Mouse (Mus musculus): ENCODE measurements at regions not wholly inside any gene's neighbourhood (a gene's known extent, or its start where the extent isn't known, plus 50 kb on each side); places are given as distances from the start of the nearest gene placed in this dataset.

GRCm38 (mm10) chr10:9569277-9569676 is 105.7 kb downstream of the Samd5 start:
- DNase-seq (ENCODE audit: low spot score in 2 of 2), result no peak

- no peak for DNase-seq (ENCODE audit: low spot score in 2 of 2)
Measured at GRCm38 (mm10) chr10:9557517-9558065, 117.4 kb downstream of the Samd5 start.

- DNase-seq (ENCODE audit: low spot score in 2 of 2), result no peak
Measured at GRCm38 (mm10) chr10:9557092-9557491, 117.9 kb downstream of the Samd5 start.

- DNase-seq (ENCODE audit: low spot score in 2 of 2), result no peak
Measured at GRCm38 (mm10) chr10:9553946-9554345, 121.1 kb downstream of the Samd5 start.

DNA sequence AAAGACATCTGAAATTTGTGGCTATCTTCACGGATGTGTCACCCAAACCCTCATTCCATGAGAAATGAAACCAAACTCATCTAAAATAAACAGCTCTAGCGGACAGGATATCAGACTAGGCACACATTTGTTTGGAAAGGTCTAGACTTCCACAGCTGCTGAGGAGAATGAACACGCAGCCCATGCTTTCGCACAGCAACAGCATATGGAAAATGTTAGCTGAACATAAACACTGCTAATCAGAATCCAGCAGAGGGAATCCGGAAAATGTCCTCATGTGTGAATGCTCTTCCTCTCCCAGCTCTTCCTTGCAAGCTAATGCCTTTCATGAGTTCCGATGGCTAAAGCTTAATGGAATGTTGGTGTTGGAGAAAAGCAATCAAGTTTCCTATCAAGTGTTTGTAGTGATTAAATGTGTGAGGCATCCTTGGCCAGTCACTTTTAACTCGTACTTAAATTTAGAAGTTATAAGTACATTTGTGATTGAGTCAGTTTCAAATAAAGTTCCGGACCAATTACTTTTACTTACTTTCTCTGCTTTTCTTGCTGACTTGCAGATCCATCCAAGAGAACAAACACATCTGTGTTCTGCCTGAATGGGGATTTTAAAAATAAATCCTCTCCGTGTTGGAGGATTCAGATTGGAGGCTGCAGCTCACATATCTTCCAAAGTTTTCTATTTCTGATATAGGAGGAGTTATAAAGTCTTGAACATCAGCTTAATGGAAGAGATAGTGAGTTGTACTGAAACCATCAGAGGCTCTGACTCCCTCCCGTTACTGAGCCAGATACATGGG is 124.9 kb downstream of the Samd5 start:
- DNase-seq (ENCODE audit: low spot score in 2 of 2), result no peak

- no peak for DNase-seq (ENCODE audit: low spot score in 2 of 2)
Measured at GRCm38 (mm10) chr10:9545807-9546206, 129.2 kb downstream of the Samd5 start.

- DNase-seq (ENCODE audit: low spot score in 2 of 2), result no peak
Measured at GRCm38 (mm10) chr10:9544041-9544786, 130.8 kb downstream of the Samd5 start.

GRCm38 (mm10) chr10:9541579-9541978 is 133.4 kb downstream of the Samd5 start:
- DNase-seq (ENCODE audit: low spot score in 2 of 2), result no peak

DNA sequence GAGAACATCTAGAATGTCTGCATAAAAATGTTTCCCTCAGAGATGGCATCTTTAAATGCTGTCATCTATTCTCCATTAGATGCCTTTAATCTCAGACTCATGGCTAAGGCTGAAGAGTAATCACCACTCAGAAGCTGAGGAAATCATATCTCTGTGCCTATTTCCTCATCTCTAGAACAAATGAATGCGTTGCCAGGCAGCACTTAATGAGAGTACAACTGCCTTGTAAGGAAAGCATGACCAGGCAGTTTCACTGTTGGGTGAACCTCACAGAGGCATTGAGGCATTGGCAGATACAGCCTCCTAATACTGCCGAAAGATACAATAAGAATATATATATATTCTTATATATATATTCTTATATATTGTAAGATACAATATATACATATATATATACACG is 137.3 kb downstream of the Samd5 start:
- no peak for DNase-seq (ENCODE audit: low spot score in 2 of 2)

DNA sequence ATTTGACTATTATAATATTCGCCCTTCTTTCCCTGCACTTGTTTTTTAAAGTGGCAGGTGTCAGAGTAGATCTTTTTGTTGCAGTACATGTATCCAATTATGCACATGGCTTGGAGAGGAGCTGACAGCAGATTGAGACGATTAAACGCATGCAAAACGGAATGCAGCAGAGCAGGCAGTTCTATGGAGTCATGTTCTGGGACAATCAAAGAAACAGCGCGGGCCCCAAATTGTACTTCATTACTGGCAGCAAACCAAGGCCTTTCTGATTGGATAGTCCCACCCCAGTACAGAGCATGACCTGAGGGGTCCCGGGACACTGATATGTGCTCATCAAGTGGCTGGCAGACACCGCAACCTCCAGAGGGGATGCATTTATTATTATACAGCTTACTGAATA is 140.5 kb downstream of the Samd5 start:
- no peak for DNase-seq (ENCODE audit: low spot score in 2 of 2)

- no peak for DNase-seq (ENCODE audit: low spot score in 2 of 2)
Measured at GRCm38 (mm10) chr10:9533283-9533682, 141.7 kb downstream of the Samd5 start.

DNA sequence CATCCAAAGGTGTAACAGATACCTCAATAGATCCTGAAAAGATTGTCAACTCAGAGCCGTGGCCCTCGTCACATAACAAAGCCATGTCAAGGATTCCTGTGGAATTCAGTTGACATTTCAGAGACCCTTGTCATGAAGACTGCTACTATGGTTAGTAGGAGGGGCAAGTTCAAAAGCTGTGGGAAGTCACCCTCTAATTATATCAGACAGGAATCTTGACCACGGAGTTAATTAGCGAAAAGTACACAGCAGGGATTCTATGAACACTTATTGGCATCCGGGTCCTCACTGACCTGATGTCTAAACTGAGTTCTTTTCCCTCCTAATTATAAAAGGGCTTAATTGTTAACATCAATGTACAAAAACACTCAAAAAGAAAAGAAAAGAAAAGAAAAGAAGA is 143.1 kb downstream of the Samd5 start:
- no peak for DNase-seq (ENCODE audit: low spot score in 2 of 2)

DNA sequence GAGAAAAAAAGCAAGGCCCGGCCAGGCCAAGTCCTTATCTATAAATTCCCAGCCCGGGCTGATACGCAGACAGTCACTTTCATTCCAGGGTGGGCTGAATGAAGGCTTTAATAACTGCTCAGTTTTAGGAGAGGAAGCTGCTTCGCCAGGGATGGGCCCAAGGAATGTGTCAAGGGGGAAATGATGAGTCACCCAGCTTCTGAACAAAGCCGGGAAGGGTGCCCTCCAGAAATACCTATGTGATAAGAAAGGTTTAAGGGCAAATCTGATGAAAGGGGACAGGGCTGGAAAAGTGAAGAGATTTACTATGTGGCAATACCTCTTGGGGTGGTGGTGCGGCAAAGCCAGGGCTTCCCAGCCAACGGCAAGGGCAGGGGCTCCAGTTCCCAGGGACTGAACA is 145.6 kb downstream of the Samd5 start:
- no peak for DNase-seq (ENCODE audit: low spot score in 2 of 2)

GRCm38 (mm10) chr10:9528066-9528465 is 146.9 kb downstream of the Samd5 start:
- no peak for DNase-seq (ENCODE audit: low spot score in 2 of 2)

GRCm38 (mm10) chr10:9509764-9510390 is 165.1 kb downstream of the Samd5 start:
- no peak for DNase-seq (ENCODE audit: low spot score in 2 of 2)

- no peak for DNase-seq (ENCODE audit: low spot score in 2 of 2)
Measured at GRCm38 (mm10) chr10:9509092-9509671, 165.8 kb downstream of the Samd5 start.

DNA sequence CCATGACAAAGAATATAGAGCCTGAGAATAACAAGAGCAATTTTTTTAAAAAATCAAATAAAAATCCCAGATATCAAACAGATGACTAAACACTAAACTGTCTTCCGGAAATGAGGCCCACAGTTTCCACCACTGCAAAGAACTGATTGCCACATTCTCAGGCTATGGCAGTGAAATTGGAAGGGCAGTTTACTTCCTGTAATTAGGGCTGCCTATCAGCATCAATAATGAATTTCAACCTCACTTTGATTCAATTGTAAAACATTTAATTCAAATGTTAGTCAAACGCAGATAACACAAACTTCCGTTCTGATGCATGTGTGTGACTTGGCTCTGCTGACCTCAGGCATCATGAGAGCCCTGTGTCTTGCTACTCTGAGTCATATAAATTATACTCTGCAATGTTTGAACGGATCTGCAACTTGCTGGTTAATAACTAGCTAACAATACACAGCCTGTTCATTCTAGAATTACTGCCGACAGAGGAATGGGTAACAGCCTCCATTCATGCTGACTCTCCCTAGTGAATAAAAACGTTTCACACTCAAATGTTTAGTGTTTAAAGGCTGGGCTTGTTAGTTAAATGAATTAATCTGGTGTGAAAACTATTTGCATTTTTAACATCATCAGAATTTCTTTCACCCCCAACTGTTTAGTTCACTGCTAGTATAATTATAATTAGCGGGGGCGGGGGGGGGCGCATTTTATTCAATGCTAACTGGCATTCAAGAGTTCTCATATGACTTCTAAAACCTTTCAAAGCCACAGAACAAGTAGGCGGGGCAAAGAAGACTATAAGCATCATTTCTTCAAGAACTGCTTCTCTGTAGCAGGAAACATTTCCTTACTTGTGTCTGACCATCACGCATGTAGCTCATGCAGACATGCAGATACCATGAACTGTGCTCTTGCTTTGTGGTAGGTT is 171.2 kb downstream of the Samd5 start:
- DNase-seq (ENCODE audit: low spot score in 2 of 2), result no peak

DNA sequence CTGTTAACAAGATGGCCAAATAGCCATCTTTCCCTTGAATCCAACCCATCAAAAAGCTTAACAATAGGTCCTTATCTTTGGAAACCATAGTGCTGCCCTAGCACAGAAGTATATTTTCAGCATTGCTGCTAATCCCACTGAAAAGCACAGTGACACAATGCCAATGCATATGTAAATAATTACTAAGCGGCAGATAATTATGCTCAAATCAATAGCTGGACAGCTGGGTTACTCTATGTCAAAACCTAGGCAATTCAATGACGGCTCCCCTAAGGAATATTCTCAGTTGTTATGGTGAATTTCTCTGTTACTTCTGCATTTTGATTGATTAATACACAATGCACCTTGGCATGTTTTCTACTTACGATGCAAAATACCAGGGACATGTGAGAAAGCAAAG is 176.5 kb downstream of the Samd5 start:
- DNase-seq (ENCODE audit: low spot score in 2 of 2), result no peak

DNA sequence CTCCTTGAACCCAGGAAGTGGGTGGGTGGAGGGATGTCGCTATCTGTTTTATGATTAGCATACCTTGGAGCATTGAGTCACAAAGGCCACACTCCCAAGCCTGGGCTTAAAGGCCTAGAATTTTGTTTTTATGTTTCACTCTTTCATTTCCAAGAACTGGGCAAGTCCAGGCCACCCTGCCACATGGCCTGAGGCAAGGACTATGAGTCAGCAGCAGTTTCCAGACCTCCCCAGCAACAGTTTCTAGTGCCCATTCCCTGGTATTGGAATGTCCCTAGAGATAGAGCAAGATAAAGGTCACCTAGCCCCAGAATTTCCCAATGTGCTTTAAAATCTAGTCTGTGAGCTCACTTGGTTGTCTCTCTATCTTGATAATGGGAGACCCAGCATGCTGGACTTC is 178.0 kb downstream of the Samd5 start:
- no peak for DNase-seq (ENCODE audit: low spot score in 2 of 2)

- DNase-seq (ENCODE audit: low spot score in 2 of 2), result no peak
Measured at GRCm38 (mm10) chr10:9495143-9495651, 179.8 kb downstream of the Samd5 start.

- DNase-seq (ENCODE audit: low spot score in 2 of 2), result no peak
Measured at GRCm38 (mm10) chr10:9490416-9490815, 184.6 kb downstream of the Samd5 start.
